Mouse (Mus musculus): ENCODE measurements around the gene Pbld1.
"Not testable (repeated sequence)": the region's sequence is repeated elsewhere in the genome, so short reads cannot be mapped to it uniquely, and the experiment has no call there.

Gene Pbld1

GRCm38 (mm10) chr10:63039867-63040628, 19.9 kb upstream of the Pbld1 start:
- DNase-seq (ENCODE audit: low spot score), result no peak

DNA sequence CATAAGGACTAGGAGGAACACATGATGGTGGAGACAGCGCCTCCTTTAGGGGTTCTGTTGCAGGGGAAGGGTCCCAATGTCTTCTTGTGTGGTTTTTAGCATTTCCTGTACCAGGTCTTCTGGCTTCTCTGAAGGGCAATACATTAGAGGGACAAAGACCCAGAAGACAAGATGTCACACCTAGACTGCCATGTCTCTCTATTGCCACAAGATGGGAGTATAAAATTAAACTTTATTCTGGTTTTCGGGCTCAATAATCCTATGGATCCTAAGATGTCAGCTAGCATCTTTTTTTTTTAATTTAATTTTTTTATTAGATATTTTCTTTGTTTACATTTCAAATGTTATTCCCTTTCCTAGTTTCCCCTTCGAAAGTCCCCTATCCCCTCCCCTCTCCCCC, 16.8 kb upstream of the Pbld1 start:
- DNase-seq (ENCODE audit: low spot score), result no peak

- no peak for DNase-seq (ENCODE audit: low spot score)
Measured at GRCm38 (mm10) chr10:63047751-63048150, 12.2 kb upstream of the Pbld1 start.

- no peak for DNase-seq (ENCODE audit: low spot score)
Measured at GRCm38 (mm10) chr10:63049106-63049505, 10.9 kb upstream of the Pbld1 start.

DNA sequence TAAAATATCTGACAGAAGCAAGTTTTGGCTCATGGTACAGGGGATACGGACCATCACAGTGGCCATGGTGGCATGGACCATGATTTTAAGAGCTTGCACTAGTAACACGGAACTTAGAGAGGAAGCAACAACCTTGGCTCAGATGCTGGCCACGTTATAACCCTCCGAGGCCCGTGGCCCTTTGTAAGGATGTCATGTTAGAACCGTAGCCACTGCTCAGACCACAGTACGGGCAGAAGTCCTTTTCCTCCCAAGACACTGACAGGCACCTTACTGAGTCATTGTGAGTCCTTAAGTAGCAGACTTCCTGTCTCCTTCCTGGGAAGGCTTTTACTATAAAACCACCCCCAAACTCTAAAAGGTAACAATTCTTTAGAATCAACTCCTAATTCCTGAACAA, 8.7 kb upstream of the Pbld1 start:
- DNase-seq (ENCODE audit: low spot score), result no peak

DNA sequence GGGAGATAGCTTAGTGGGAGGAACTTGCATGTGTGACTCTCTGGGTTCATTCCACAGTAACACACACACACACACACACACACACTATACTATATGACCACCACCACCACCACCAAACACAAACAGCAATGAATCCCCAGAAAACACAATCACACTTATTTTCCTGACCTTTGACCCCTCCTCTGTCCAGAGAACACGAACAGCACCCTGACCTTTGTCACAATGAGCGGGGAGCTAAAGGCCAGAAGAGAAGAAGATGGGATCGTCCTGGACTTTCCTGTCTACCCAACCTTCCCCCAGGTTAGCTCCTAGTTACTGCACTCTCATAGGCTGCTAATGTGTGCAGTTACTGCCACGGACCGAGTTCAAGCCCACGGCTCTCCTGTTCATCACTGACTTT, 8.0 kb upstream of the Pbld1 start:
- no peak for DNase-seq (ENCODE audit: low spot score)

GRCm38 (mm10) chr10:63053007-63053406, 7.0 kb upstream of the Pbld1 start:
- no peak for DNase-seq (ENCODE audit: low spot score)

GRCm38 (mm10) chr10:63054071-63054470, 5.9 kb upstream of the Pbld1 start:
- not testable (repeated sequence) for DNase-seq (ENCODE audit: low spot score)

- no peak for DNase-seq (ENCODE audit: low spot score)
Measured at GRCm38 (mm10) chr10:63054586-63054985, 5.4 kb upstream of the Pbld1 start.

DNA sequence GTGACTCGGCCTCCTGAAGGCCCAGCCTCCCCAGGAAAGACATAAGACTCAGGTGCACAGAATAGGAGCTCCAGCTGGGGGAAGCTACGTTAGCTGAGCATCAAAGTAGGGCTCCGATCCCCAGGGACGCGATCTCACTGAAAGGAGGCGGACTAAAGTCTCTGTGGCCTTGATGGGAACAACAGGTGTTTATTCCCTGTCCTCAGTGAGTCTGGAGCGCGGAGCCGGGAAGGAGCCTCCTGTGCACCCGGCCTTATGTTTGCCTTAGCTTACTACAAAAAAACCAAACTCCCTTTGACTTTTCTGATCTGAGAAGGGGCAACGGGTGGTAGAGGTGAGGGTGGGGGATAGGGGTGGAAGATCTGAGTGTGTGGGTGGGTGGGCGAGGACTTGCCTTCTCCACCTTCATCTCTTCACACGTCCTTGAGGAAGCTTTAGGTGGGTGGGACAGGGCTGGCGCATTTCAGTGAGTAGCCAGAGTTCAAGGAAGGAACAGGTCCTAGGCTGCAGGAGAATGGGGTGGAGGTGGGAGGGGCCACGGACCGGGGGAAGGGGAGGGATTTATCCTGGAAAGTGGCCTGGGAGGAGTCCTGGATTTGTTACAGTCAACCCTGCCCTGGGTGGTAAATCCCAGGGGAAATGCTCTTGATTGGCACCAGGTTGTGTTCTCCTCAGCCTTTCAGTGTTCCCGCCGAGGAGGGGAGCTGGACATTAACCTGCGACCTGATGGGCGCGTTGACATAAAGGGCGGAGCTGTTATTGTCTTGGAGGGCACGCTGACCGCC, 2.8 kb upstream of the Pbld1 start:
- DNase-seq (ENCODE audit: low spot score), result no peak

DNA sequence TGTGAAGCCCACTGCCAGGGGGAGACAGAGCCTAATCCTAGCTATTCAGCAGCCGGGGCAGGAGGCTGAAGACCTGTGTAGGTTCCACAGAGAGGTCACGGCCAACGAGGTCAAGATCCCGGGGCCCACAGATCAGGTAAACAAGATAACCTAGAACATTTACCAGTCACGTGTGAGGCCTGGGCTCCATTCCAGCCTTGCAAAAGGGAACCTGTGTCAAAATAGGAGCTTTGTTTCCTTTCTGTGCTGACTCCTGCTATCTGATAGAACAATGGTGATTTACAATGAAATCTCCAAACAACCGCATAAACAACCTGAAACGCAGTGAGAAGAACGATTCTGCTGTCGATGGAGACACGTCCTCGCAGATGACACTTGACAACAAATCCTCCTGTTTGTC, 444 bp downstream of the Pbld1 start:
- no peak for DNase-seq (ENCODE audit: low spot score)

- no peak for DNase-seq (ENCODE audit: low spot score)
Measured at GRCm38 (mm10) chr10:63061266-63061665, 1.3 kb downstream of the Pbld1 start.

GRCm38 (mm10) chr10:63062696-63063095, 2.7 kb downstream of the Pbld1 start:
- DNase-seq (ENCODE audit: low spot score), result no peak

DNA sequence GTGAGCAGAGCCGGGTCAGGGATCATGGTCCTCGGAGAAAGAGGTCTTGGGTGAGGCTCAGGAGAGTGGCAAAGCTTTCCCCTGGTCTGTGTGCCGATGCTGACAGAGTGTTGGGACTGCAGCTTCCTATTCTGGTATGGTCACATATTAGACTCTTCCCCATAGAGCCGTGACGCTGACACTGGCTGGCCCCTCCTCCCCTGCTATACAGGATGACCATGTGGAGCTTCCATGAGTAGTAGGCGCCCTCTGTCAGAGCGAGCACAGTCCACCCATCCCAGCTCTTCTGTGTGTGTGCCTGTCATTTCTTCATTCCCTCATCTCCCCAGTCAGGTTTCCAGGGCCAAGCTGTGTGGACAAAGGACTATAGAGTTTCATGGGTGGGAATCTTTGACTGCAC, 3.4 kb downstream of the Pbld1 start:
- DNase-seq (ENCODE audit: low spot score), result no peak

DNA sequence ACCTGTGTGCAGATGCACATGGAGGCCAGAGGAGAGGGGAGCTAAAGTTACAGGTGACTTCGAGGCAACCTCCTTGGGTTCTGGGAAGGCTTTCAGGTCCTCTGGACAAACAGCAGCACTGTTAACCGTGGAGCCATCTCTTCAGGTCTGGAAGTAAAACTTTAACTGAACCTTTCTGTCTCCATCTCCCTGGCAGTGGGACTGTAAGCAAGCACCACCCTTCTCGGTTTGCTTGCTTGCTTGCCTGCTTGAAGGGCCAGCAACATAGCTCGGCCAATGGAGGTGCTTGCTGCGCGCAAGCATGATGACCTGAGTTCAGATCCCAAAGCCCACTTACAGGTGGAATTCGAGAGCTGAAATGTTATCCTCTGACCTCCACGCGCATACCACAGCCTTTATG, 4.6 kb downstream of the Pbld1 start:
- DNase-seq (ENCODE audit: low spot score), result no peak

GRCm38 (mm10) chr10:63065561-63065960, 5.6 kb downstream of the Pbld1 start:
- no peak for DNase-seq (ENCODE audit: low spot score)

- DNase-seq (ENCODE audit: low spot score), result peak; percentile 86
Measured at GRCm38 (mm10) chr10:63065988-63066387, 6.0 kb downstream of the Pbld1 start.

- no peak for DNase-seq (ENCODE audit: low spot score)
Measured at GRCm38 (mm10) chr10:63086304-63086703, 26.3 kb downstream of the Pbld1 start.

DNA sequence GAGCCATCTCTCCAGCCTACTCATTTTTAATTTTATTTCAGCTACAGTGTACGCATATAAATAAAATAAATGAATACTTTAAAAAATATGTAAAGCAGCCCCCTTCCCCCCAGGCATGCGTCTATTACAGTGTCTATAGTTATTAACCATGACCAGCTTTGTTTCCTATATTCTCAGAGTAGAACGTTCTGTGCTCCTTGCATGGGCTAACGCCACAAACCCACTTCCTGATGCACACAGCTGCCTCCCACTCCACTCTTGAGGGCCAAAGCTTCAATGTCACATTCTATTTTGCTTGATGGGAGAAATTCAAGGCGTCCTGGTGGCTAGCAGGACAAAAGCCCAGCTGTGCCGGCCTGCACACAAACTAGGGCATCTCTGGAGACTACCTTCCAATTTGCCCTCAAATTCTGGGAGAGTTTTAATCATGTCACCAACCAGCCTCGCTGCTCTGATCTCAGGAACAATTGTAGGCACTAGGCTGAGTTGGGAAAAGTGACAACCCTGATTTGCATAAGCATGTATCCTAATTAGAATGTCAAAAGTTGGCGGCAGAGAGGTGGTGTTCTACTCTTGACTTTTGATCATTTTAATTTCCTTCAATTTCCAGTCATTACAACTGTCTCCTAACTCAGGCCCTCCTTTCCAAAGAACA, 29.3 kb downstream of the Pbld1 start:
- peak; percentile 21 for DNase-seq (ENCODE audit: low spot score)

- peak; percentile 34 for DNase-seq (ENCODE audit: low spot score)
Measured at GRCm38 (mm10) chr10:63089758-63090571, 30.0 kb downstream of the Pbld1 start.

DNA sequence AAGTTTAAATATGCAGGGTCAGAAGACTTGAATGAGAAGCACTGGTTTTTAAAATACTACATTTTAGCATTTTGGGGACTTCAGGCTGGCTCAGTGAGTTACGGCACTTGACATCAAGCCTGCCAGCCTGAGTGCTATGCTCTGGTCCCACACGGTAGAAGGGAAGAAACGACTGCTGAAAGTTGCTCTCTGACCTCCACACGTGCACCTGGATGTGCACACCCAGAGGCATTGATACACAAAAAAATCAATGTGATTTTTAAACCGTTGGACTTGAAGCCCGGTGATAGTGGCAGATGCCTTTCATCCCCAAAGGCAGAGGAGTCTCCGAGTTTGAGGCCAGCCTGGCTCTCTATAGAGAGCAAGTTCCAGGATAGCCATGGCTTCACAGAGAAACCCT, 32.0 kb downstream of the Pbld1 start:
- no peak for DNase-seq (ENCODE audit: low spot score)

Data from embryo, embryonic 10.5 days (tissue).